Mouse (Mus musculus): ENCODE measurements at regions not wholly inside any gene's neighbourhood (a gene's known extent, or its start where the extent isn't known, plus 50 kb on each side); places are given as distances from the start of the nearest gene placed in this dataset.
"Not testable (repeated sequence)": the region's sequence is repeated elsewhere in the genome, so short reads cannot be mapped to it uniquely, and the experiment has no call there.

DNA sequence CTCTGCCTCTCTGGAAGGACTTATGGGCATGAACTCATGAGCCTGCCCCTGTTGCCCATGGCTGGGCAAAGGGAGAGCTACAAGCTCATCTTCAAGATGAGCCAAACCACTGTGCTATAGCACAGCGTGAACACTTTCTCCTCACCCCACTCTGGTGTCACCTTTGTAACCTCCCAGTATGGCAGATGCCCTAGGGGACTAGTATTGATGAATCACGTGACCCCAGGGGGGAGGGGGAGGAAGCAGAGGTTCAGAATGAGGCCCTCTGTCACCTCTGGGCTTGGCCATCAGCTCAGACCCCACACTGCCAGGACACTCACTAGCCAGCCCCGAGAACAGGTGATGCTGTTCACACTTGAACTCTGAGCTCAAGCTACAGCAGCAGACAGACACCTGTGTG lies 421.9 kb downstream of the Ptpru start:
- no peak for DNase-seq (ENCODE audit: low read depth, low spot score)

DNA sequence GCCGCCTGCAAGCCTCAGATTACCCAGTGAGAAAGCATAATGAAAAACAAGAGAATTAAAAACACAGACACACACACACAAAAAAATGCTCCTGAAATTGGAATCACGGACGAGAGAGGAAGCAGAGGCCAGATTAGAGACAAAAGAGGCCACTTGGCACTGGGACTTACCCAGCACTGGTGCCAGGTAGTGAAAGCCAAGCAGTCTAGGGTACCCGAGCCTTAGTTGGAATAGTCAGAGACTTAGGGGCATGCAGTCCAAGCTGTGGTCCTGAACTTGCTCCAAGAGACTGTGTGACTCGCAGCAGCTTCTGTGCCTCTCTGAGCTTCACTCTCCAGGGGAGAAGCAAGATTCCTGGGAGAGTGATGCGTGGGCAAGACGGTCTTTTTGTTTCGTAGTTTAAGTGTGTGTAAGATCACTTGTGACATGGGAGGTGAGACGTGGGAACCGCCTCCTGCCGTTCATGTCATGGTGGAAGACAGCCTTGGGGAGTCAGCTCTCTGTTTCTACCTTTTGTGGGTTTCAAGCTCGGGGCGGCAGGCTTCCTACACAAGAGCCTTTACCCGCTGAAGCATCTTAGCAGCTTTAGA lies 420.8 kb downstream of the Ptpru start:
- DNase-seq (ENCODE audit: low read depth, low spot score), result no peak

DNA sequence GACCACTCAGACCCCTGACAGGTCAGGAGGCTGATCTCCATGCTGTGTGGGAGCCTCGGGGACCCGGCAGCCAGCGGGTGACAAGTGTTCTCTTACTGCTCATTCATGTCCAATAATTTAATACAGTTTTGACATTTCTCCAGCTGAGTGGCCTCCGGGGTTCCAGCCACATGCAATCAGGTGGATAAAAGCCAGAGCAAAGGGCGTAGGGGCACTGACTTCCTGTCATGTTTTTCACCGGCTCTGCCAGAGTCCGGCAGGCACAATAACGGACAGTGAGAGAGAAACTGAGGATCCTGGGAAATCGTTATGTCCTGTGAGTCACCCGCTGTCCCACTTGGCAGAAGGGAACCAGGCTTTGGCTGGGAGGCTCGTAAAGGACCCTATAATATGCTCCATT lies 412.8 kb downstream of the Ptpru start:
- no peak for DNase-seq (ENCODE audit: low read depth, low spot score)

DNA sequence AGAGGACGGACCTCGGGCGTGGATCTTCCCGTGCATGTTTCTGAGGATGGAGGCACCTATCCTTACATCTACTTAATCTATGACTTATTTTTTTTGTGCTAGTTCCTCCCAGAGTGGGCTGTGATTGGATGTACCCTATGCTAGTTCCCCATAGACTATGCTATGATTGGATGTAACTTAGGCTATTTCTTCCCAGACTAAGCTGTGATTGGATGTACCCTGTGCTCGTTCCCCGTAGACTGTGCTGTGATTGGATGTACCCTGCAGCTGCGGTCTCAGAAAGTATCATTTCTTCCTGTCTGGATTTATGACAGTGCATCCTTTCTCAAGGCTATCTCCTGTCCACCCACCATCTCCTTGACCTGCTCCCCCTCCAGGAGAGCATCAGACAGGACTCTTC lies 410.2 kb downstream of the Ptpru start:
- no peak for DNase-seq (ENCODE audit: low read depth, low spot score)

DNA sequence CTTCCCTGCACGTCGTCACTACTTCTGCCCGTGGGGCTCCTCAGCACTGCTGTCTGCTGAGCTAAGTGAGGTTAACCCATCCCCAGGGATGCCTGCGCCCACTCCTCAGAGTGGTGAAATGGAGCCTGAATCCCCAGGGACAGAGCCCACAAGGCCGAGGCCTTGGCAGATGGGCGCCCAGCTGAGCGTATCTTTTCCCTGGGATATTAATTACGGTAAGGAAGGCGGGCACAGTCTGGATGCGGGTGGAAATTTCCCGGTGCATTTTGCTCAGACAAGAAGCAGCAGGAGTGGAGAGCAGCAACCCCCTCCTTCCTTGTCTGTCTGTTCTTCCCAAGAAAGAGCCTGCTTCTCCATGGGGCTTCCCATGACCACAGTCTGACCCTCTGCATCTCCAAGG lies 408.7 kb downstream of the Ptpru start:
- no peak for DNase-seq (ENCODE audit: low read depth, low spot score)

DNA sequence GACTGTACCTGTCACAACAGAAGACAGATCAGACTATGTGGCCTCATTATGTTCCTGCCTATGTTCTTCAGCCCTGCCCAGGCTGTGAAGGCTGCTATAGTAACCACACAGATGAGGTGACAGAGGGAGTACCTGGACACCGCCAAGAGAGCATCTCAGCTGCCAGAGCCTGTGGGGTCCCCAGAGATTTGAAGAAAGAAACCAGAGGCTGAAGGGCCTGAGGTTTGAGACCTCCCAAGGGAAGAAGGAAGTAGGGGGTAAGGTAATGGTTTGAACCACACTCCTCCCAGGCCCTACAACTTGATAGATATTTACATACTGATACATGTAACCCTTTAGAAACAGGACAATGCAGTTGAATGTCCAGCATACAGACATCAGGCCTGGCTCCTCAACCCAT lies 407.7 kb downstream of the Ptpru start:
- no peak for DNase-seq (ENCODE audit: low read depth, low spot score)

DNA sequence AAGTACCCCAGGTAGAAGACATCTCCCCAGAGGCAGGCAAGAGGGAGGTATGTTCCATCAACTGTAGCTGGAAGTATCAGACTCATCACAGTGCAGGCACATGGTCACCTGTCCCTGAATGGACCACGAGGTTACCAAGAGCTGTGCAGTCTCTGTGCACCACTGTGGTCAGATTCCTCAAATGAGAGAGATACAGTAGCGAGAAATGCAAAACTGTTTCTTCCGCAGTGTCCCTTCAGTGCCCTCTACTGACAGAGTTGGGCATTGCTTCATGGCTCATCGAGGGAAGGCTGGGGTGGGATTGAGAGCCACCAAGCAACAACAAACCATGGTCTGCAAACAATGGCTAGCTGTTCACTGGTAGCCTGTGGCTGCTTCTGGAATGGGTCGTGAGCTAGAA lies 406.9 kb downstream of the Ptpru start:
- DNase-seq (ENCODE audit: low read depth, low spot score), result peak; percentile 59

DNA sequence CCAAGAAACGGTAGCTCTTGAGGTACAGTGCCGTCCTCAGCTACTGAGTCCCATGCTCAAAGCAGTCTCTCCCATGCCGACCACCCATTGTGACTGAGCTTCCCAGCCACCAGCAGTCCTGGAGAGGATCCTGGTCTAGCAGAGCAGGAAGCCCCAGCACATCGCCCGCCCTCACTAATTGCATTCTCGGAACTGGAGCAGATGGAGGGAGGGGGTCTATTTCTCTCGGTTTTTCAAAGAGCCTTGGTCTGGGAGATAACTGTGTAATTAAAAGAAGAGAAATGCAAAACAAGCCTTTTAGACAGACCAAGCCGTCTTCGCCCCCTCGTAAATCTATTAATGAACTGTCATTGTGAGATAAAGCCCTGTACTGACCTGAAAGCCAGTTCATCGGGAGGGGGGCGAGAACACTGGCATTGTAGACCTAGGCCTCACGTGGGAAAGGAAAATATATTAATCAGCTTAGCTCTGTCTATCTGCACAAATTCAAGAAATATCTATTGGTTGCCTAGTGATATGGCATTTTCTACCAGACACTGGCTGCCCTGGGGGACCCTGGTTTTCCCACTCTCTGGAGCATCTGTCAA lies 405.4 kb downstream of the Ptpru start:
- no peak for DNase-seq (ENCODE audit: low read depth, low spot score)

DNA sequence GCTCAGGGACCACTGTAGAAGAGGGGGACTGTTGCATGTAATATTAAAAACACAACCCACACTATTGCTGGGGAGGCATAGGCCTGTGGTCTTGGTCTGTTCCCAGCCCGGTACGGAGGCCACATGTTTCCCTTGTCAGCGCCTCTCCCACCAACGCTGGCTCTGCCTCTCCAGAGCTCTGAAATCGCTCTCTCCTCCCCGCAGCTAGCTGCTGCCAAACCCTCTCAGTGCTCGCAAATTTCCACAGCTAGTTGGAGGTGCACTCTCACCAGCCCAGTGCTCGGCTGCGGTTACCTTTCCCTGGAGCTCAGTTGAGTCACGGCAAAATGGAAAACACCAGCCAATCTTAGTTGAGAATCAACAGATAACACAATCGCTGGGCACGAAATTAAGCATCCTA lies 402.9 kb downstream of the Ptpru start:
- no peak for DNase-seq (ENCODE audit: low read depth, low spot score)

DNA sequence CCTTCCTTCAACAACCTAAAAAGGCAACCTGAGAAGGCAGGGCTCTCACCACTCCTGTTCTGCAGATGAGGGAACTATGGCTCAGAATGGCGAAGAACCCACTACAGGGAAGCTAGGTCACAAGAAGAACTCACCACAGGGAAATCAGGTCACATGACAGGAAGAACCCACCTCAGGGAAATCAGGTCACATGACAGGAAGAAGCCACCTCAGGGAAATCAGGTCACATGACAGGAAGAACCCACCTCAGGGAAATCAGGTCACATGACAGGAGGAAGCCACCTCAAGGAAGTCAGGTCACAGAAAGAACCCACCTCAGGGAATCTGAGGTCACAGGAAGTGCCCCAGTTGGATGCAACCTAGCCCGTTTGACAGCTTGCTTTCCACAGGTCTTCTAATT lies 399.7 kb downstream of the Ptpru start:
- DNase-seq (ENCODE audit: low read depth, low spot score), result no peak

DNA sequence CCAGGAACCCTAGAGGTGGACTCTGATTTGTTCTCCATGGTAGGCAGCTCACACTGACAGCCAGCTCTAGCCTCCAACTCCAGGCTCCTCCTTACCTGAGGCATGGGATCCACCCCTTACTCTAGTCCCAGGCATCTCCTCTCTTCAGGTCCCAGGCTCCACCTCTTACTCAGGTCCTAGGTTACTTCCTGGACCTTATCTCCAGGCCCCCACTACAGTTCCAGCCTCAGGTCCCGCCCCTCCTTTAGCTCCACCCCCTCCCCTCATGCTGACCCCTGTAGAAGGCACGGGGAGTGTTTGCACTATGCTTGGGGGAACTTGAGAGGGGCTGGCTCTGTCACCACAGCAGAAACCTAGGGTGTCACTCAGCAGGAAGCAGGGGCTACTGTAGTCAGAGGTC lies 399.2 kb downstream of the Ptpru start:
- DNase-seq (ENCODE audit: low read depth, low spot score), result no peak

DNA sequence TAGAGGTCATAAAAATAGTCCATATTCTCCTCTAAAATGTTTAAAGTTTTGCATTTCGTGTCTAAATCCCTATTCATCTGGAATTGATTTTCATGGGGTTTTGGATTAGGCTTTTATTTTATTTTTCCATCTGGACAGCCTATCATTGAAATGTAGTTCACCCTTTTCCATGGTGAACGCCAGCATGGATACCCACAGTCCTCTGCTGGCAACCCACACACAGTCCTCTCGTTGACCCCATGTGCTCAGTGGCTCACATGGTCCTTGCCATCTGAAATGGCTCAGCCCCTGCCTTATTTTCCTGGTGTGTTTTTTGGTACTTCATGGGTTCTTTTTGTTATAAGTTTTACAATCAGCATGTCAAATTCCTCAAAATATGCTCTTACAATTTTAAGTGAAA lies 397.2 kb downstream of the Ptpru start:
- no peak for DNase-seq (ENCODE audit: low read depth, low spot score)

DNA sequence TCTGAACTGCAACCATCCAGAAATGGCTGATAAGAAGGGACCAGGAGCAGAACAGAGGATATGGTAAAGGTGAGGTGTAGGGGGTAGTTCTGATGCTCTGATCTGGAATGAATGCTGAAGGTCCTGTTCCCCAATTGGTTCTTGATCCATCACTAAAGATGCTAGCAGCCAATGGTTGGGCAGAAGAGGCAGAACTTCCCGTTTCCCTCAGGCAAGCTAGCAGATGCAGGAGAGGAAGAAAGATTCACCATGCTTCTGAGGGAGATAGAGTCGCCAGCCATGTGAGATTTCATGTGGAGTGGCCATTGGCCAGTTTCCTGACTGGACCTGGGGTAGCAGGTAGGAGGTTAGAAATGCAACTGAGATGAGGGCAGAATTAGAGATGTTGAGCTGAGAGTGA lies 394.6 kb downstream of the Ptpru start:
- no peak for DNase-seq (ENCODE audit: low read depth, low spot score)

DNA sequence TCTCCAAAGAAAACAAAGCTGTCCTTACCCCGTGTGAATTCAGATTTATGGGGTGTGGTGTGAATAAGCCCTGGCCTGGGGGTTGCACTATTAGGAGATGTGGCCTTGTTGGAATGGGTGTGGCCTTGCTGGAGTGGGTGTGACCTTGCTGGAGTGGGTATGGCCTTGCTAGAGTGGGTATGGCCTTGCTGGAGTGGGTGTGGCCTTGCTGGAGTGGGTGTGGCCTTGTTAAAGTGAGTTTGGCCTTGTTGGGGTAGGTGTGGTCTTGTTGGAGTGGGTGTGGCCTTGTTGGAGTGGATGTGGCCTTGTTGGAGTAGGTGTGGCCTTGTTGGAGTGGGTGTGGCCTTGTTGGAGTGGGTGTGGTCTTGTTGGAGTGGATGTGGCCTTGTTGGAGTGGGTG lies 387.8 kb downstream of the Ptpru start:
- DNase-seq (ENCODE audit: low read depth, low spot score), result not testable (repeated sequence)

DNA sequence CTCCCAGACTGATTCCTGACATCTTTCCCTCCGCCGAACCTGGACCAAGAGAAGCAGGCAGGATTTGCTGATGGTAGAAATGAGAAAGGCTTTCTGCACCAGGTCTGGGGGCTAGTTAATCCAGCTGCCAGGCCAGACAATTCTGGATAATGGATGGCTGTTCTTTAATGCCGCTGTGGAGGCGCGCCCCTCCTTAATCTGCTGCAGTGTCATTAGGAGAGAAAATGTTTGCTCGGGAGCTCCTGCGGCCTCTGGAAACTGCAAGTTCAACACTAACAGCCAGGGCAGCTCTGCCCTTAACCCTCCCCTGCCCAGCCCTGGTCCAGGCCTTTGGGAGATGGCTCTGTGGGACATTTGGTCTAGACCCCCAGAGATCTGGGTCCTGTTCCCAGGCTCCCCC lies 380.5 kb downstream of the Ptpru start:
- no peak for DNase-seq (ENCODE audit: low read depth, low spot score)

DNA sequence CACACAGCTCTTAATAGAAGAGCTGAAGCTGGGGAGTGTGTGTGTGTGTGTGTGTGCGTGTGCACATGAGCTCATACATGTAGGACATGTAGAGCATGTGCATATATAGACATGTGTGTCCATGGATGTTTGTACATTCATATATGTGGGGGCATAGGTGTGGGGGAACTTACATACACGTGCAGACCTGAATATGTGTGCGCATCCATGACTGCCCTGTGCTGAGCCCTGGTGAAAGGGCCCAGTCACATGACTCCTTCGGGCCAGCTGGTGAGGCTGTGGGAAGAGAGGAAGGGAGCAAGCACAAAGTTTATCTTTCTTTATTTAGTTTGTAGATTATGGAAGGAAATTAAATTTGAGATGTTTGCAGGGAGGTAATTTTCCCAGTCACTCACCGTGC lies 378.3 kb downstream of the Ptpru start:
- no peak for DNase-seq (ENCODE audit: low read depth, low spot score)

DNA sequence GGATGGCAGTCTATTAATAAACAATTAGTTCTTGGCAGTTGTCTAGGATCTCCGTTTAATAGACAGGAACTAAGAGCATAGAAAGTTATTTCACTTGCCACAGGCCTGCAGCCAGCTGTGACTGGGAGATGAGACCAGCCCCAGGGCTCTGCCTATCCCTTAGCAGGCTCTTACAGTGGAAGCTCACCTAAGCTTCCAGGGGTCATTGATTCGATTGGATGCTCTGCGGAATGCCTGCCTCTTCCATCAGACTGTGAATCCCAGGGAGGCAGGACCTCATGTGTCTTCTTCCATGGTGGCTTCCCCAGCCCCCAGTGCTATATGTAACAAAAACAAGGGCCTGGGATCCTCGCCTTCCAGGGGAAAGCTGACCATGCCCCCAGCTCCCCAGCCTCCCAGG lies 376.8 kb downstream of the Ptpru start:
- DNase-seq (ENCODE audit: low read depth, low spot score), result no peak

DNA sequence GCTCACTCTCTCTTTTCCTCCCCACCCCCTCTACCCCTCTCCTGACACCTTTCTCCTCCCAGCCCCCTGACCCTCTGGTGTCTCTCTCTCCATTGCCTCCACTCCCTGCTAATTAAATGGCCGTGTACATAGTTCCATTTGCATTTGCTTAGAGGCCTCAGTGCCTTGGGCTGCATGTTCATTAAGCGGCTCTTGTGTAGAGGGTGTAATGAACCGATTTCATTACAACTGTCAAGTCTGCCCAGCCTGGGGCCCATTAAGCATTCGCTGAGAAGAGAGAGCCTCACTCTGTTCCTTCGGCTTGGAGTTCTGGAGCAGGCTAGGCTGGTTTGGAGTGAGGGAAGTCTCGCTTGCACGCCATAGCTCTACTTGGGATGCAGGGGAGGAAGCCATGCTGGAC lies 376.4 kb downstream of the Ptpru start:
- DNase-seq (ENCODE audit: low read depth, low spot score), result no peak

DNA sequence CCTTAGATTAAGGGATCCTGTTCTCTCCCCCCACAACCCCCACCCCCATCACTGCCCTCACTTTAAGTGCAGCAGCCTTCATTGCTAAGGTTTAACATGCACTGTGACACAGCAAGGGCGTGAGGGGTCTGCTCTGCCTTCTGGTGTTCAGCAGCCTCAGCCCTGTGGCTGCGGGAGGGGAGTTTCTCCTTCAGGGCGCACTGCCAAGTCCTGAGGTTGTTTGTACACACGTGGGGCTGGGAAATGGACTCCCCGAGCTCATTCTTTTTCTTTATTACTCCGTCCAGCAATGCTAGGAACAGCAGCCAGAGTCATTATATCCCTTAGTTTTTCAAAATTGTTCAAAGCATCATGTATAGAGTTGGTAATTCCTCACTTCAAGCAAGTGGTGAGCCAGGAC lies 363.1 kb downstream of the Ptpru start:
- DNase-seq (ENCODE audit: low read depth, low spot score), result no peak

DNA sequence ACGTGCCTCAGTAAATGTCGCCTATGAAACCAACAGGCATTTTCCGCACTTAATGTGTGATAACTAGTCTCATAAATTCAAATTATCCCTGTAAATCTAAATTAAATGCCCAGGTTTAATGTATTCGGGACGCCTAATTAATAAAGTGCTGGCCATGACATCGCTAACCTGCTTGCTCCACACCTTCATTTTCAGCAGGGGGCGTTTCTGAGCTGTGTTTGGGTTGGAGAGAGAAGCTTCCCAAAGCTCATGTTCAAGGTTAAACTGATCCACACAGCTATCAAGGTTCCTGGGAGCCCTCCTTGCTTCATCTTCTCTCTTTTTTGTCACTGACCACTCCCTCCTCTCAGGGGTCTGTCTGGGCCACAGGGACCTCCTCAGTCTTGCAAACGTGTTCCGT lies 359.2 kb downstream of the Ptpru start:
- no peak for DNase-seq (ENCODE audit: low read depth, low spot score)

DNA sequence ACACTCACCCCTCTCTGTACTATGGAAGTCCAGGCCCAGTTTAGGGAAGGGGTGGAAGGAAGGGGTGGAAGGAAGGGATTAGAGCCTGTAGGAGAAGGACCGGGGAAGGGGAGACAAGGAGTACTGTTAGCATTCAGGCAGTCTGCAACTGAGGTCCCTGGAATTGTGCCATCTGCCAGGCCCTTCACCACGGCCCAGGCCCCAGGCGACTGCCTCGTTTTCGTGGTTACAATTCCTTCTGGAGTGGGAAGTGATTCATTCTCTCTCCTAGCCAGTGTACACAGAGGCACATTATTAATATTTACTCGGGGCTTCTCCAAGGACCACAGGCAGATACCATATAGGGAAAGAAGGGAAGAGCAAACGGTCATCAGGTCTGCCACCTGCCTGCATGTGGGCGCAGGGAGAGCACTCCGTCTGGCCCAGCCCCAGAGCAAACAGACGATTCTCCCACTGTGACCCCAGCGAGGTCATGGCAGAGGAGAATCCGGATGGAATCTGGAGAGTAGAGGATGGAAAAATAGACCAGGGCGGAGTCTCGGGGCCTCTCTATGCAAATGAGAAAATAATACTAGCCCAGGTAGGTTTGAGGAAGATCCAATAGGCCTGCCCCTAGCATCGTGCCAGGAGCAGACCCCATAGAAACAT lies 354.0 kb downstream of the Ptpru start:
- no peak for DNase-seq (ENCODE audit: low read depth, low spot score)

DNA sequence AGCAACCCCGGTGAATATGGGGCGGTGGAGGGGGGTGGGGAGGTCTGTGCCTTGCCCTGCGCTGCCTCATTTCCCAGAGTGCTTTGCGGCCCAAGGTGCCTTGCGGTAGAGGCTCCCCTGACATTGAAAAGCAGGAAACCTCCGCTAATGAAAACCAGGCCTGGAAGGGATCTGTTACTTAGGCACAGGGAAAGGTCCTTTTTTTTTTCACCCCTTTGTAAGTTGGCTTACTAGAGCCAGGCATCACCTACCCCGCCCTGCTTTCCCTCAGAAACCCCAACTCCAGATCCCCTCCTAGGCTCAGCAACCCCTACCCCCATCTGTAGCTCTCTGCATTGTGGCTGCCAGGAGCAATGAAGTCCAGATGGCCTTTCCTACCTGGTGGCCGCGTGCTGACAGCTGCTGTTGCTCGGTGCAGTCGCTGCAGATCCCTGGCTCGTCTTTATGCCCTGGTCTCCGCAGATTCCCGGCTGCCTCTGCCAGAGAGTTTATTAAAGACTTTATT lies 353.4 kb downstream of the Ptpru start:
- DNase-seq (ENCODE audit: low read depth, low spot score), result no peak

DNA sequence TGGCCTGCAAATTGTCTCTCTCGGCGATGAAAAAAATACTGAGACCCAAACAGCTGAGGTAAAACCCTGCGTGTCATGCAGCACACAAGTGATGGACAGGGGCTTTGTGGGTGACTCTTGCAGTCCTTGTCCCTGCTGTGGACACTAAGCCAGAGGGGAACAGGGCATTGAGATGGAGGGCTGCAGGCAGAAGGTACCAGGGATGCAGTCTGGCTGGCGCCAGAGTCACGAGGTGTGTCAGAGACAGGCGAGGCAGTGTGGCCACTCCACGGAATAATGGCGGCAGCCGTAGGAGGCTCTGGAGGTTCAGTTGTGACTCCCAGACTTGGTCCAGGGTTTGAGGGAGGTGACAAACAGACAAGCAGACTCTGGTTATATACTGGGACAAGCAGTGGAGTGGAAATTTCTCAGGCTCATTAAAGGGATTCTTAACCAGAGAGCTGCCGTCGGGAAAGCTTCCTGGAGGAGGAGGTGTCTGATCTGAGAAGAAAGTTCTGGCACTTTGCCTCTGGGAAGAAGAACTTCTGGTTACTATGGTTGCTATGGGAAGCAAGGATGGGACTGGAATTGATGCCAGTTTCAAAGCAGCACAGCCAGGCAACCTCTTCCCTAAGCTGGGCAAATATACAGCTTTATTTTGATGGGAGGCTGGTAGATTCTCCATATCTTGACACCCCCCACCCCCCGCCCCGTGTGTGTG lies 352.8 kb downstream of the Ptpru start:
- DNase-seq (ENCODE audit: low read depth, low spot score), result no peak
